Mouse (Mus musculus): ENCODE measurements around the gene Fxr2.

Gene Fxr2

DNA sequence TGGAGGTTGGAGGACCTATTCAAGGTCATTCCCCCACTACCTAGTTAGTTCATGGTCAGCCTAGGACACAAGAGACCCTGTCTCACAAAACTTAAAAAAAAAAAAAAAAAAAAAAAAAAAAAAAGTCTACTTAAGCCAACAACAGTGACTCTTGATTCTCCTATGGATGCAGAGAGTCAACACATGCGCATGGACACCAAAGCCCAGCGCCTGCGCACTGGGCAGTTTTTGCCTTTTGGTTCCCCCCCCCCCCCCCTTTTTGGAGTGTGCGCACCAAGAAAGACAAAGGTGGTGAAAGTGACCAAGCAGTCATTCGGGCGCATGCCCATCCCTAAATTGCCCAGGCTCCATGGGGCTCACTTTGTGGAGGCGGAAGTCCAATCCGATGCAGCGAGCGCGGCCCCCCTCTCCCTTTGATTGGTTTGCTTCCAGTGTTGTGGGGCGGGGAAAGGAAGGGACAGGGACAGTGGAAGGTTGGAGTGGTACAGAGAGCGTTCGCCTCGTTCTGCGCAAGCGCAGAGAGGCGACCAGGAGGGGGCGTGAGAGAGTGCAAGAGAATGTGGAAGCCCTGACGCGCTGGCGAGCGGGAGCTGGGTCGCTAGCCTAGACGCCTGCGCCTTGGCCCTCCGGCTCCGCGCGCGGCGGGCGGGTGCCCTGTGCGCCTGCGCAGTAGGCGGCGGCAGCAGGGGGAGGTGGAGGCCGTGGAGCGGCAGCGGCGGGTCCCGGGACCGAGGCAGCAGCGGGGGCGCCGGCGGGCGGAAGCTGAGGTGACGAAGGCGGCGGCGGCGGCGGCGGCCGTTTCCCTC is at the start of gene Fxr2:
Gene Fxr2, plus strand, starts transcription at position 707 of the 806 bp plus-strand sequence.
- DNase-seq (ENCODE audit: low spot score): peak; percentile 100

GRCm38 (mm10) chr11:69584008-69584407 is 48.8 kb upstream of the Fxr2 start:
- no peak for DNase-seq (ENCODE audit: low spot score)

DNA sequence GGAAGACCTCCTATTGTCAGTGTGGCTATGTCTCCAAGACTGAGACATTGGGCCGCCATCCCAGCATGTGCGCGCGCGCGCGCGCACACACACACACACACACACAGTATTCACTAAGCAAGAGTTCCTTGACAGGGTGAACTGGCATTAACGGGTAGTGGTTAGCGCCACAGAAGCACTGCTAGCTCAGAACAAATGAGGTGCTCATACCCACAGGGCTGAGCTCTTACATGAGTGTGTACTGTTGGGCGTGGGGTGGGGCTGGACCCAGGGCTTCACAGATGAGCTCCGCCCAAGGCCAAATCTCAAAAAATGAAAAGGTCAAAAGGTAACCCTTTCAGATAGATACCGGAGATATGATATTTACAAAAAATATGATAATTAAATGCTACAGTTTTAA is 47.9 kb upstream of the Fxr2 start:
- DNase-seq (ENCODE audit: low spot score): no peak

DNA sequence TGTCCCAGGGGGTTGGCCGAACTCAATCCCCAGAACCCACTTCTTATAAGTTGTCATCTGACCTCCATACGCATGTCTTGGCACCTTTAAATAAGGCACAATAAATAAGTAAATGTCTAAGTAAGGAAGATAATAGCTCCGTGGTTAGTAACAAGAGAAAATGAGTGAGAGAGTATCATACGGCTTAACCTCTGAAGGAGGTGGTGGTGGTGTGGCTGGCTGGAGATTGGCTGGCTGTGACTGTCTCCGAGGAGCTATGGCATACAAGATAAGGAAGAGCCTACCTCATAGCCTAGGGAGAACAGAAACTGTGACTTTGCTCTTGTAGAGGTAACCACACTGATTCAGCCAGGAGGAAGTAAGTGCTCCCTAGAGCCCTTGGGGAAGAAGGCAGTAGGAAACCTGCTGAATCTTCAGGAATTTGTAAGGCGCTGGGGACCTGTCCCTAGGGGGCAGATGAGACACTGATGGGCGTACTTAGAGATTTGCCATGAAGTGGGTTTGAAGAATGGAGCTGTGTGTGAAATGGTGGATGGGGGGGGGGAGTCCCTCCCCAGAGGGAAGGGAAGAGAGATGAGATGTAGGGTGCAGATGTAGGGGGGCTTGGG is 47.0 kb upstream of the Fxr2 start:
- DNase-seq (ENCODE audit: low spot score): no peak

DNA sequence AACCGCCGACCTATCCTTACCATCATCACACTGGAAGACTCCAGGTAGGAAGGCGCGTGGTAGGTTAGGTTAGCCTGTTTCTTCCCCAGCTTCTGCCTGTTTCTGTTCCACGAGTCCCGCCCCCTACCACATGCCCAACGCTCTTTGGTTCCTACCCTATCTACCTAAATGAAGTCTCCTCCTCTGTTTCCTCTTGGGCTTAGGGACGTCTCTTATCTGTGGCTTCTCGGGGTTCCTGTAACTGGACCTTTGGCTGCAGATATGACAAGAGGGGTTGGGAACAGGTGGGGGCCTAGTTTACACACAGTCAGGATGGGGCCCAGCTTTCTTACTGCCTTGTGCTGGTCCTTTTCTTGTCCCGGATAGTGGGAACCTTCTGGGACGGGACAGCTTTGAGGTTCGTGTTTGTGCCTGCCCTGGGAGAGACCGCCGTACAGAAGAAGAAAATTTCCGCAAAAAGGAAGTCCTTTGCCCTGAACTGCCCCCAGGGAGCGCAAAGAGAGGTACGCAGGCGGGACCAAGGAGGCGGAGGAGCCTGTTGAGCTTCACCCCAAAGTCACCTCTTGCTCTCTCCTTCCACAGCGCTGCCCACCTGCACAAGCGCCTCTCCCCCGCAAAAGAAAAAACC is 43.5 kb upstream of the Fxr2 start:
- DNase-seq (ENCODE audit: low spot score): no peak

- no peak for DNase-seq (ENCODE audit: low spot score)
Observed at GRCm38 (mm10) chr11:69590622-69591021, 42.2 kb upstream of the Fxr2 start.

GRCm38 (mm10) chr11:69591424-69591823 is 41.4 kb upstream of the Fxr2 start:
- DNase-seq (ENCODE audit: low spot score): no peak

- no peak for DNase-seq (ENCODE audit: low spot score)
Observed at GRCm38 (mm10) chr11:69591899-69592637, 40.7 kb upstream of the Fxr2 start.

GRCm38 (mm10) chr11:69592799-69593198 is 40.0 kb upstream of the Fxr2 start:
- no peak for DNase-seq (ENCODE audit: low spot score)

DNA sequence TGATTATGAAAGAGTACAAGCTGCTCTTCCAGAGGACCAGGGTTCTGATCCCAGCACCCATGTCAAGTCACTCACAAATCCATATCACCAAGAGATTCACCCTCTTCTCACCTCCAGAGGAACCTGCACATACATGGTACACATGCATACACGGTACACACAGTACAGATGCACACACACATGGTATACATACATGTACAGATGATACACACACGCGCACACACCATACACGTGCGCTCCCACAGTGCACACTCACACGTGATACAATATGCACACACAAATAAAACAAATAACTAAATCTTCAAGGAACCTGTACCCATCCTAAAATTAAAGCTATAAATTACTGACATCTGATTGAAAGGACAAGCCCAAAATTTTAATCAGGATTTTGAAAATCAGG is 37.9 kb upstream of the Fxr2 start:
- DNase-seq (ENCODE audit: low spot score): no peak

DNA sequence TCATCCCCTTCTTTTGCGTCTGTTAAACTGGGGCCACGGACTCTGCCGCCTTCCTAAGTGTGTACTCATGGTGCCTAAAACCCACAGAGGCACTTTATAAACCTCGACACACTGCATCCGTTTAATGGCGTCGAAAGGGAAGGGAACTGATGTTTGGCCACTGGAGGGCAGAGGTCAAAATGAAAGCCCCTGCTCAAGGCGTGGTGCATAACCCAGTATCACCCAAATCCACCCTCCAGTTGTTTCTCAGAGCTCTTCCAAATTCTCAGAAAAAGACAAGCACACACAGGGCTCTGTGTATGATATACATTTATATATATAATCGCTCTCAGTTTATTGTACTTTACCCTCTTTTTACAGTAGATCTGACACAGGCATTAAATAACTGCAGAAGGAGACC is 33.4 kb upstream of the Fxr2 start:
- DNase-seq (ENCODE audit: low spot score): no peak

GRCm38 (mm10) chr11:69600098-69600497 is 32.7 kb upstream of the Fxr2 start:
- DNase-seq (ENCODE audit: low spot score): no peak

DNA sequence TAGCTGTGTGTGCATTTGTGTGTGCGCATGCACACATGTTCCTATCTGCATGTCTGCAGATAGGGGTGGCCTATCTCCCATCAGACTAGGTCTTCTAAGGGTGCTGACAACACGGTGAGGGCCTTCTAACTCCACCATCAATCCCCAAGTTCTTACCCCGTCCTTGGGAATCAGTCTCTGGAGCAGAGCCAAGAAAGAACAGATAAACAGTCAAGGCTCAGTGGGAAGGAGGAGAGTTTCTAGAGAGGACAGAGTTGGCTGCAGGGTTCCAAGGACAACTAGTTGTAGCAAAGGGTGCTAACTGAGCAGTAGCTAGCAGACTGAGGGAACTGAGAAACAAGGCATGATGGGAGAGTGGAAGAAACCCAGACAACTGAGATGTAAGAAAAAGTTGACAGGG is 31.0 kb upstream of the Fxr2 start:
- DNase-seq (ENCODE audit: low spot score): no peak

DNA sequence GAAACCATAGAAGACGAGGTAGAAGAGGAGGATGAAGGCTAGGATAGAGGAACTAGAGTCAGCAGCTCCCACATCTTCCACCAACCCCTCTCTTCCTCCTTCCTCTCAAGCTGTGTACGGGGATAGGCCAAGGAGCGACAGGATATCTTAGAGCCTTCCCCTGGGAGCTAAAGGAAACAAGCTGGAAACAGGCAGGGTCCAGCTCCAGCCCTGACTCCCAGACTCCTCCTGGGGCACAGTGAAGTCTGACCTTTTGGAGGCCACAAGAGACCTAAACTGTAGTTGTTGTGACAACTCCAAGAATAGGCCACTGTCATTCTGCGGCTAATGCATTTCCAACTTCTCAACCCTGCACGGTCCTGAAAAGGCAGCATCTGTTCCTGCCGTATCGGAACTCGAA is 29.3 kb upstream of the Fxr2 start:
- no peak for DNase-seq (ENCODE audit: low spot score)

DNA sequence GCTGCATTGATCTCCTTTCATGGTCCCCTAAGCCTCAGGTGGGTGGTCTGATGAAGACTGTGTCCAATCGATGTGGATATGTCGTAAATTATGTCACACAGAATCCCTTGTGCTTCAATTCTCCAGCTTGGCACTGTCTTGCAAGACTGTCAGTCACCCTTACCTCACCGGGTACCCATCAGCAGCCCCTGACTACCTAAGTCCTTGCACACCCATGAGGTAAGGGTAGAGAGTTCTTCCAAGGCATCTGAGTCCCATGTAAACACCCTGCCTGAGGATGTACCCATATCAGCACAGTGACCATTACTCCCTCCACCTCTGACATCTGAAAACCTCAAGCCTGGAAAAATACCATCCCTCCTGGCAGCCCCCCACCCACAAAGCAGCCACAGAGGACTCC is 28.4 kb upstream of the Fxr2 start:
- DNase-seq (ENCODE audit: low spot score): no peak

DNA sequence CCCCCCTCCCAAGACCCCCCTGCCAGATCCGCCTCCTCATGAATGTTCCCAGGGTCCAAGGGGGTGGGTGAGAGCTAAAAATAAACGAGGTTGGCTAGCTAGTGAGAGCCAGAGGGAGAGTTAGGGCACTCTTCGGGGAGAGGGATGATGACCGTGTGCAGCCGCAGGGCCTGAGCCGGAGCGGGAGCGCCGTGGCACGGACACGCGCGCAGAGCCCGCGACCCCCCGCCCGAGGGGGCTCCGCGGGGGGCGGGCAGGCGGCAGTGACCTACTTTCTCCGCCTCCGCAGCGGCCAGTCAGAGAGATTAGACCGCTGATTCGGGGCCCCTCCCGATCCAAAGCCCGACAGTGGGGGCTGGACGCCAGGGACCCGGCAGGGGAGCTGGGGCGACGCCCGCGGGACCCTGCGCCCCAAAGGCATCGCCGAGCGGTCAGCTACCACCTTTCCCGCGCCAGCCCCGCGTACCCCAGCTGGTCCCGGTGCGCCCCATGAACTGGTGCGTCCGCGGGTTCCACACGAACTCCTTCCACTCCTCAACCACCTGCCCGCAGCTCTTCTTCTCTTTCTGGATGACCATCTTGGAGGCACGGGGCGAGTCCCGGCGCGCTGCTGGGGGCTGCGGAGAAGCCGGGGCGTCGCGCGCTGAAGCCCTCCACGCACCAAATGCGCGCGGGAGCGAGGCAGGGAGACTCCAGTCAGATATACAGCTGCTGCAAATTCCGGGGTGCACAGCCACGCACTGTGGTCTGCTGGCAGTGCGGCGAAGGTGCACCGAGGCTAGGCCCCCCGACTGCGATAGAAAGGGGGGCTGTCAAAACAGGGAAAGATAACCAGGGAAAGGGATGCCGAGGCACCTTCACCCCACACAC is 27.8 kb upstream of the Fxr2 start:
- DNase-seq (ENCODE audit: low spot score): no peak

GRCm38 (mm10) chr11:69605726-69606490 is 26.9 kb upstream of the Fxr2 start, which contains the start of gene Atp1b2:
TSS of gene Atp1b2 (minus strand) at chr11:69605942.
- DNase-seq (ENCODE audit: low spot score): peak; percentile 27

- no peak for DNase-seq (ENCODE audit: low spot score)
Observed at GRCm38 (mm10) chr11:69606491-69606795, 26.3 kb upstream of the Fxr2 start.

- DNase-seq (ENCODE audit: low spot score): no peak
Observed at GRCm38 (mm10) chr11:69606832-69607231, 26.0 kb upstream of the Fxr2 start.

GRCm38 (mm10) chr11:69608525-69608924 is 24.3 kb upstream of the Fxr2 start:
- no peak for DNase-seq (ENCODE audit: low spot score)

GRCm38 (mm10) chr11:69609416-69609815 is 23.4 kb upstream of the Fxr2 start:
- DNase-seq (ENCODE audit: low spot score): no peak

Measured in urinary bladder, postnatal 10 days (tissue).